Mouse (Mus musculus) CH12.LX (cell line): ENCODE measurements at regions not wholly inside any gene's neighbourhood (a gene's known extent, or its start where the extent isn't known, plus 50 kb on each side); places are given as distances from the start of the nearest gene placed in this dataset.

Experiments
- DNase-seq: peaks from one replicate; pipeline ENCODE4 v3.0.0-alpha.2; 2013; ENCODE audit errors: extremely low read depth
- H3K27ac ChIP-seq: 2 replicates; pipeline ENCODE4 v1.5.1; 2012; ENCODE audit warnings: low read depth, mild to moderate bottlenecking, control low read depth, moderate library complexity; ENCODE audit not compliant: insufficient read depth
- H3K27me3 ChIP-seq: replicated peaks from 2 replicates; pipeline ENCODE3; 2012; ENCODE audit warnings: inconsistent platforms
- H3K36me3 ChIP-seq, 2 experiments: replicated peaks in 1 of 2; 2 replicates each; pipeline versions ENCODE3 to v1.6.1; 2012; ENCODE audit warnings: inconsistent platforms in 1 of 2, low read length in 1 of 2, mild to moderate bottlenecking in 1 of 2, mixed read lengths in 1 of 2, moderate library complexity in 1 of 2; ENCODE audit not compliant: control insufficient read depth in 1 of 2, insufficient read depth in 1 of 2
- H3K4me1 ChIP-seq, 2 experiments: 2 replicates each; pipeline ENCODE4 v1.6.1; 2012; ENCODE audit warnings: inconsistent platforms in 1 of 2, moderate library complexity in 1 of 2; ENCODE audit not compliant: insufficient read depth in 2 of 2, control insufficient read depth in 1 of 2
- H3K4me2 ChIP-seq: 2 replicates; pipeline ENCODE4 v1.6.1; 2012; ENCODE audit warnings: low read depth, mild to moderate bottlenecking, control low read depth; ENCODE audit not compliant: poor library complexity, insufficient read depth, severe bottlenecking
- H3K4me3 ChIP-seq, 3 experiments: fragments of 150-350 bp in 1 of 3; sonication (generic) in 1 of 3; replicated peaks in 1 of 3; 2 replicates each; pipeline versions ENCODE3 to v1.5.1; 2011 to 2012; ENCODE audit warnings: low read depth in 2 of 3, low read length in 2 of 3, mild to moderate bottlenecking in 2 of 3, moderate library complexity in 2 of 3, control low read depth in 1 of 3, improper control_type of control experiment in 1 of 3, inconsistent platforms in 1 of 3, mixed read lengths in 1 of 3; ENCODE audit not compliant: poor library complexity in 1 of 3
- H3K79me2 ChIP-seq: replicated peaks from 2 replicates; pipeline ENCODE4 v1.6.1; 2012; ENCODE audit warnings: mild to moderate bottlenecking, moderate library complexity; ENCODE audit not compliant: control insufficient read depth, poor library complexity, insufficient read depth, severe bottlenecking; ENCODE audit errors: extremely low read depth
- H3K9ac ChIP-seq: 2 replicates; pipeline ENCODE4 v1.6.1; 2012; ENCODE audit warnings: low read depth, mild to moderate bottlenecking, control low read depth, moderate library complexity; ENCODE audit not compliant: insufficient read depth
- H3K9me3 ChIP-seq: replicated peaks from 2 replicates; pipeline ENCODE3; 2012; ENCODE audit warnings: low read length, inconsistent platforms, mixed read lengths
- BHLHE40 ChIP-seq: IDR thresholded peaks from 2 replicates; pipeline ENCODE4 v1.6.1; 2011; ENCODE audit warnings: mild to moderate bottlenecking, low read depth, low read length, improper control_type of control experiment
- CHD1 ChIP-seq: IDR thresholded peaks from 2 replicates; pipeline ENCODE4 v1.6.1; 2012; ENCODE audit warnings: low read depth, low read length, improper control_type of control experiment, inconsistent platforms
- CHD2 ChIP-seq: IDR thresholded peaks from 2 replicates; pipeline ENCODE4 v1.6.1; 2011; ENCODE audit warnings: low read length, improper control_type of control experiment
- E2F4 ChIP-seq: IDR thresholded peaks from 2 replicates; pipeline ENCODE4 v1.6.1; 2011; ENCODE audit warnings: low read depth, low read length, improper control_type of control experiment; ENCODE audit not compliant: insufficient replicate concordance
- GABPA ChIP-seq: IDR thresholded peaks from 2 replicates; pipeline ENCODE4 v1.6.1; 2012; ENCODE audit warnings: low read depth, low read length, improper control_type of control experiment, inconsistent platforms; ENCODE audit not compliant: insufficient replicate concordance
- IRF4 ChIP-seq: IDR thresholded peaks from 2 replicates; pipeline ENCODE4 v1.6.1; 2014; ENCODE audit warnings: low read depth, mild to moderate bottlenecking, inconsistent platforms, low read length, improper control_type of control experiment
- JUN ChIP-seq: IDR thresholded peaks from 2 replicates; pipeline ENCODE4 v1.6.1; 2011; ENCODE audit warnings: low read depth, mild to moderate bottlenecking, low read length, improper control_type of control experiment, moderate library complexity; ENCODE audit not compliant: insufficient read depth
- JUND ChIP-seq: conservative IDR thresholded peaks from 2 replicates; pipeline ENCODE4 v1.6.1; 2011; ENCODE audit warnings: low read depth, low read length, improper control_type of control experiment
- KAT2A ChIP-seq: IDR thresholded peaks from 2 replicates; pipeline ENCODE4 v1.6.1; 2012; ENCODE audit warnings: low read length, improper control_type of control experiment, inconsistent platforms; ENCODE audit not compliant: insufficient replicate concordance
- MAFK ChIP-seq: IDR thresholded peaks from 2 replicates; pipeline ENCODE4 v1.6.1; 2011; ENCODE audit warnings: low read length, improper control_type of control experiment; ENCODE audit not compliant: insufficient replicate concordance
- MAX ChIP-seq: IDR thresholded peaks from 2 replicates; pipeline ENCODE4 v1.6.1; 2011; ENCODE audit warnings: low read length, improper control_type of control experiment
- MAZ ChIP-seq: IDR thresholded peaks from 2 replicates; pipeline ENCODE4 v1.6.1; 2012; ENCODE audit warnings: low read depth, mild to moderate bottlenecking, inconsistent platforms, low read length, improper control_type of control experiment, moderate library complexity
- MXI1 ChIP-seq: IDR thresholded peaks from 2 replicates; pipeline ENCODE4 v1.6.1; 2011; ENCODE audit warnings: mild to moderate bottlenecking, low read depth, low read length, improper control_type of control experiment
- NELFE ChIP-seq: IDR thresholded peaks from 2 replicates; pipeline ENCODE4 v1.6.1; 2011; ENCODE audit warnings: low read depth, low read length, improper control_type of control experiment
- NRF1 ChIP-seq: IDR thresholded peaks from 2 replicates; pipeline ENCODE4 v1.6.1; 2014; ENCODE audit warnings: low read depth, mild to moderate bottlenecking, inconsistent platforms, low read length, improper control_type of control experiment, moderate library complexity
- PAX5 ChIP-seq: IDR thresholded peaks from 2 replicates; pipeline ENCODE4 v1.6.1; 2012; ENCODE audit warnings: low read length, inconsistent platforms, mixed read lengths
- RAD21 ChIP-seq: IDR thresholded peaks from 2 replicates; pipeline ENCODE4 v1.6.1; 2011; ENCODE audit warnings: low read depth, mild to moderate bottlenecking, low read length, improper control_type of control experiment, moderate library complexity
- RCOR1 ChIP-seq: conservative IDR thresholded peaks from 2 replicates; pipeline ENCODE4 v1.6.1; 2012; ENCODE audit warnings: low read depth, mild to moderate bottlenecking, inconsistent platforms, low read length, improper control_type of control experiment
- SIN3A ChIP-seq: IDR thresholded peaks from 2 replicates; pipeline ENCODE4 v1.6.1; 2012; ENCODE audit warnings: low read length, improper control_type of control experiment, inconsistent platforms
- SMC3 ChIP-seq: IDR thresholded peaks from 2 replicates; pipeline ENCODE4 v1.6.1; 2011; ENCODE audit warnings: low read depth, low read length, improper control_type of control experiment
- TCF12 ChIP-seq: IDR thresholded peaks from 2 replicates; pipeline ENCODE4 v1.6.1; 2014; ENCODE audit warnings: low read depth, mild to moderate bottlenecking, inconsistent platforms, low read length, improper control_type of control experiment
- USF1 ChIP-seq: IDR thresholded peaks from 2 replicates; pipeline ENCODE4 v1.6.1; 2014; ENCODE audit warnings: low read depth, mild to moderate bottlenecking, inconsistent platforms, low read length, improper control_type of control experiment
- USF2 ChIP-seq: conservative IDR thresholded peaks from 2 replicates; pipeline ENCODE4 v1.6.1; 2011; ENCODE audit warnings: low read depth, low read length, improper control_type of control experiment
- ZKSCAN1 ChIP-seq: IDR thresholded peaks from 2 replicates; pipeline ENCODE4 v1.6.1; 2012; ENCODE audit warnings: low read depth, inconsistent platforms, low read length, improper control_type of control experiment, borderline replicate concordance
- ZMIZ1 ChIP-seq: IDR thresholded peaks from 2 replicates; pipeline ENCODE4 v1.6.1; 2012; ENCODE audit warnings: low read depth, mild to moderate bottlenecking, inconsistent platforms, low read length, improper control_type of control experiment
- ZNF384 ChIP-seq: IDR thresholded peaks from 2 replicates; pipeline ENCODE4 v1.6.1; 2012; ENCODE audit warnings: low read depth, low read length, improper control_type of control experiment, inconsistent platforms
- dilution Hi-C: fragments of 300-500 bp; cut with MboI; formaldehyde crosslinking; loops from 2 replicates; pipeline ENCODE4 v1.14.3; 2020; ENCODE audit warnings: low sequenced_read_pairs; ENCODE audit not compliant: extremely low pct_unique_long_range_greater_than_20kb, extremely low pct_ligation_motif_present
- in situ Hi-C: fragments of 300-500 bp; cut with MboI; formaldehyde crosslinking; loops from 3 replicates; pipeline ENCODE4 v1.14.3; 2019; ENCODE audit warnings: low sequenced_read_pairs, low pct_ligation_motif_present, low pct_unique_long_range_greater_than_20kb, mixed read lengths

GRCm38 (mm10) chr1:79303602-79304001 lies 136.3 kb downstream of the Scg2 start:
- no peak for DNase-seq
- Histone ChIP-seq H3K36me3 (no peaks in the 10 kb centered on the region), H3K4me3 (no peak overlapping the region), H3K9ac (no peak overlapping the region), H3K4me1 (no peaks in the 10 kb centered on the region), H3K27ac (no peak overlapping the region), H3K27me3 (no peaks in the 10 kb centered on the region), H3K79me2 (no peaks in the 10 kb centered on the region), H3K4me2 (no peak overlapping the region), H3K9me3 (no peaks in the 10 kb centered on the region)
- dilution Hi-C loops (no loop called here), in situ Hi-C loops (no loop called here)
- TF ChIP-seq MXI1 (no peak), RAD21 (no peak), USF1 (no peak), MAZ (no peak), TCF12 (no peak), NELFE (no peak), SMC3 (no peak), JUN (no peak), E2F4 (no peak), BHLHE40 (no peak), GABPA (no peak), CHD1 (no peak), RCOR1 (no peak), SIN3A (no peak), MAFK (no peak)

GRCm38 (mm10) chr1:79299639-79300038 lies 140.3 kb downstream of the Scg2 start:
- no peaks in the 10 kb centered on the region for H3K79me2 ChIP-seq
- TF ChIP-seq USF2: no peak
- TF ChIP-seq SIN3A: no peak
- TF ChIP-seq CHD2: no peak
- no peak for TF ChIP-seq ZNF384
- no peak for TF ChIP-seq NELFE
- no peak for TF ChIP-seq ZMIZ1
- no peak for TF ChIP-seq MXI1
- no peak for TF ChIP-seq GABPA
- TF ChIP-seq KAT2A: no peak
- no peak for TF ChIP-seq MAX
- no peak for TF ChIP-seq ZKSCAN1
- no peak for TF ChIP-seq CHD1
- no peak for TF ChIP-seq JUN
- TF ChIP-seq PAX5: no peak
- no peak for TF ChIP-seq BHLHE40
- TF ChIP-seq NRF1: no peak
- TF ChIP-seq SMC3: no peak
- no peak for TF ChIP-seq JUND
- no peak for TF ChIP-seq IRF4
- TF ChIP-seq, all 38 proteins: peak for 0
- H3K9me3 ChIP-seq: no peaks in the 10 kb centered on the region
- dilution Hi-C loops (no loop called here), in situ Hi-C loops (no loop called here)
- no peak overlapping the region for H3K4me3 ChIP-seq
- no peak for DNase-seq
- H3K36me3 ChIP-seq: no peaks in the 10 kb centered on the region
- H3K27me3 ChIP-seq: no peaks in the 10 kb centered on the region
- H3K27ac ChIP-seq: no peak overlapping the region
- H3K4me2 ChIP-seq: no peak overlapping the region
- H3K9ac ChIP-seq: no peak overlapping the region
- H3K4me1 ChIP-seq: no peaks in the 10 kb centered on the region
